Mouse (Mus musculus): Measurements from ENCODE around the gene Pdgfc. TPM values are rescaled to one million over a fixed set of nuclear protein-coding genes. Genes with fewer than 3 reads are reported as not detected.

Pdgfc gene
- polyA plus RNA-seq (2012; rRNA removed; ENCODE audit: low replicate concordance) = 5.9 and 8.0 TPM in 2 replicates

DNA sequence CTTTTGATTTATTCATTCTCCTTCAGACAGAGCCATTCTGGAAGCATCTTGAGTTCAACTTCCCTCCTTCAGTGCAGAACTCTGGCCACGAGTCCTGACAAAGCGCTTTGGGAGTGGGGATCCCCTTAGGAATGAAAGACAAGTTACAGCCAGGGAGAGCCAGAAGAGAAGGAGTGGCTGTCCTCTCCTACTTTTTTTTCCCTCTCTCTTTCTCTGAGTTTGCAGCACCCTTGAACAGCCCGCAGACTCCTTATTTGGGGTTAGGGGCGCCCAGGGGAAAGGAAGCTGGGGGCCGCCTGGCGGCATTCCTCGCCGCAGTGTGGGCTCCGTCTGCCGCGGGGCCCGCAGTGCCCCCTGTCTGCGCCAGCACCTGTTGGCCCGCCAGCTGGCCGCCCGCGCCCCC, at the start of gene Pdgfc:
Gene Pdgfc, plus strand, starts transcription at position 266 of the 403 bp plus-strand sequence.

Other genes starting within 250 kb of the Pdgfc start
- gene Gria2, start 233.6 kb upstream of the Pdgfc start, polyA plus RNA-seq (2012; rRNA removed; ENCODE audit: low replicate concordance) = 0.06 TPM in 1 of 2 replicates, not detected in the other
- 0.27 and 0.83 TPM in 2 replicates for gene Glrb, start 122.8 kb upstream of the Pdgfc start, polyA plus RNA-seq (2012; rRNA removed; ENCODE audit: low replicate concordance)

Measured in mammary gland, adult 2 months (tissue).